Mouse (Mus musculus) mouse trophoblast stem cell (cell line): Measurements from ENCODE around the gene Sorbs1.

Experiments used
- in situ Hi-C, 2 experiments: fragments of 300-500 bp; cut with MseI, MboI; formaldehyde crosslinking; loops; 2 replicates in 1 of 2; 3 replicates in 1 of 2; pipeline ENCODE4 v1.15.1; 2025

Gene Sorbs1

DNA sequence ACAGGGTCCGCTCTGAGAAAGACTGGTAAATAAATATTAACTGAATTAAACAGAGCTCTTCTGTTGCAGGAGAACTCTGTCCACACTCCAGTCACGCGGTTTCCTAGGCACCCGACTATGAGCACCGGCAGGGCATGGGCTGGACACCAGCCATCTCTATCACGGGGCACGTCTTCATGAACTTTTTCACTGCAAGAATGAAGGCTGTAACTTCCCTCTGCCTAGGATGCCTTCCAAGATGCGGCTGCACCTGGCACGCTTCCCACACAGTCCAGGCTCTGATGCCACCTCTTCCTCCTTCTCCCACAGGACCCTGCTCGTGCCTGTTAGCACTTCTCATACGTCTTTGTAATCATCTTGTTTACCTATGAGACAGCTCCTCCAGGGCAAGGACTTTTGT lies 26.0 kb downstream of the Sorbs1 start:
- in situ Hi-C loops: no loop called here

DNA sequence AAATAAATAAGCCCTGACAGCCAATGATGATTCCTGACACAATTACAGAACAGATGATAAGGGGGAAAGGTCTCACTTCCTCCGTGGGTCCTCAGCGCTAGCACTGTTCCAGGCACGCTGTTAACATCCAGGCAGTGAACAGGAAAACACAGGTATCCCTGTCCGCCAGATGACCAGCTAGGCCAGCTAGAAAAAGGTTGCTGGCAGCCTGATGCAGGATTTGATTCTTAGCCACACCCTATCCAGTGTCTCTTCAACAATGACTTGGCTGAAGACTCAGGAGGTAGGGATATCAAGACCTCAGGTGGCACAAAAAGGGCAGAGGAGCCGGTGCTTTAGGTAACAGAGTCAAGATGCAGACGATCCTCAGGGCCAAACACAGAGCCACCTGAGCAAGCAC lies 32.5 kb downstream of the Sorbs1 start:
- in situ Hi-C loops: no loop called here

DNA sequence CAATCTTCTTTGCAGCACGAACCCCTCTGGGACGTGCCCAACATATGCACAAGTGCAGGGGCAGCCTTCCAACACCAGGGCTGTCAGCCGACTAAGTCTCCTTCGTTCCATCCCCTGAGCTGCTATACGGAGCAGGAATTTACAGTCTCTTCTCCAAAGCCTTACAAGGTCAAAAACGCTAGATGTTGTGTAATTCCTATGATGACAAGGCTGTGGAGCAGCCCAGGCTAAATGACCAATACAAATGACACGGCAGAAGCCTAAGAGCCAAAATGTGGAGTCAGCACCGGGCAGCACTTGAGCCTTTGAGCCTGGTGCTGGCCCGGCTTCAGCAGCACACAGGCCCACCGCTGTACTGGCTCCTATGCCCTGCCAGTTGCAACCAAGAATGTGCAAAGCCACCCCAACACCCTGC lies 35.4 kb downstream of the Sorbs1 start:
- in situ Hi-C loops: no loop called here

- in situ Hi-C loops: no loop called here
Observed at GRCm38 (mm10) chr19:40477445-40477941, 36.1 kb downstream of the Sorbs1 start.

GRCm38 (mm10) chr19:40476491-40476890 lies 37.1 kb downstream of the Sorbs1 start:
- in situ Hi-C loops: no loop called here

GRCm38 (mm10) chr19:40471526-40472245 lies 41.9 kb downstream of the Sorbs1 start:
- in situ Hi-C loops: no loop called here

DNA sequence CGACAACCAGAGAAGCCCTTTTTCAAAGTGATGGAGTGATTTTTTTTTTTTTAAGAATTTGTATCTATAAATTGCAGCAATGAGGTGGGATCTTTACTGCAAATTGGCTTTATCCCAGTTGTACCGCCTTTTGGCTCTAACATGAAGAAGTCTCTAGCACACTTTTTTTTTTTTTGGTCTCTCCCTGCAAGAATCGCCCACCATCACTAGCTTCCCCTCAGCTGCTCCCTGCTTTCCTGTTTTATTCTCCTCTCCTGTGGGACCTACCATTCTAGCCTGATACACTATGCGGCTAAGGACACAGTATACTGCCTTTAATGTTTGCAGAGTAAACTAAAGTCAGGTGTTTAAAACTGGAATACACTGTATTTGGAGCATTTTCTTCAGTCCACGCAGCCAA lies 43.8 kb downstream of the Sorbs1 start:
- in situ Hi-C loops: no loop called here

GRCm38 (mm10) chr19:40468308-40468707 lies 45.3 kb downstream of the Sorbs1 start:
- in situ Hi-C loops: no loop called here

DNA sequence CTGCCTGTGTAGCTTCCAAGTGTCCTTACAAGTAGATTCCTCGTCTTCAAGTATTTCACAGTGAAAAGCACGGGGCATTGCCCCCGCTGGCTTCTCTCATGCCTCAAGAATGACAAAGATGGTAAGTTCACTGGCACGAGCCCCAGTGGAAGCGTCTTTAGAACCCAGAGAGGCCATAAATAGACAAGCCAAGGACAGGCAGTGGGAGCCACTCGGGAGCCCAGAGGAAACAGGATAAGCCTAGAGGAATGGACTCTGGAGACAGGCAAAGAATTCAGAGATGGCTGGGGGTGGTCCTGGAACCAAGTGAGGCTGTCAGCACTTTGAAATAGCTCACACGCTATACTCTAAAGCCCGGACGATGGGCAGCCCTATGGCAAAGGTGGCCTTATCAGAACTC lies 45.8 kb downstream of the Sorbs1 start:
- in situ Hi-C loops: no loop called here

GRCm38 (mm10) chr19:40465339-40465738 lies 48.2 kb downstream of the Sorbs1 start:
- in situ Hi-C loops: no loop called here

GRCm38 (mm10) chr19:40464408-40464807 lies 49.2 kb downstream of the Sorbs1 start:
- in situ Hi-C loops: no loop called here

DNA sequence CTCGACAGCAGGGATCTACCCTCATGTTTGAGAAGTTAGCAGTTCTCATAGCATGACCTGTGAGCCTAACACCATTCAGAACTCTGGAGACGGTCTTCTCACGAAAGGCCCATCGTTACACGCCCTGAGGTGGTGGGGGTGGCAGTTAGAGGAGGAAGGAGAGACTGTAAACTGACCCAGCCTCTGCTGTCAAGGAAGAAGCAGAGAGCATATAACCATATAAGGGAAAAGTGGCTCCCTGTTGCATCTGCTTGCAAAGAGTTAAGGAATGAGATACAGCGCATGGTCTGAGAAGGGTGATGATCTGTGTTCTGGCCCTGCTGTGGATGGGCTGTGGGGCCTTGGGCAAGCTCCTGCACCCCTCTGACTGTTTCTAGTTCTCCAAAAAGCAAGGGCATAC lies 50.7 kb downstream of the Sorbs1 start:
- in situ Hi-C loops: no loop called here

- in situ Hi-C loops: no loop called here
Observed at GRCm38 (mm10) chr19:40462481-40462880, 51.1 kb downstream of the Sorbs1 start.

DNA sequence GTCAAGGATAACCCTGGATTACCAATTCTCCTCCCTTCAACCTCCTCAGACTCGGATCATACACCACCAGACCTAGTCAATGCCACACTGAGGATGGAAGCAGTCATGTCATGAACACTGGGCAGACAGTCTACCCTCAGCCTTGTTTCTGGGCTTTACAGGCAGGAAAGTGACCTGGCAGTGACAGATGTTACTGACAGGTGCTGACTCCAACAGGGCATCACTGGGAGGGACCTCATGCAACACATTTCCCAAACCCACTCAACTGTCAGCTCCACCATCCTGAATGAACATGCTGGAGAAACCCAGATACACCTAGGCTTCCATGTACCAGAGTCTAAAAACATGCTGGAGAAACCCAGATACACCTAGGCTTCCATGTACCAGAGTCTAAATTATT lies 51.9 kb downstream of the Sorbs1 start:
- in situ Hi-C loops: no loop called here

DNA sequence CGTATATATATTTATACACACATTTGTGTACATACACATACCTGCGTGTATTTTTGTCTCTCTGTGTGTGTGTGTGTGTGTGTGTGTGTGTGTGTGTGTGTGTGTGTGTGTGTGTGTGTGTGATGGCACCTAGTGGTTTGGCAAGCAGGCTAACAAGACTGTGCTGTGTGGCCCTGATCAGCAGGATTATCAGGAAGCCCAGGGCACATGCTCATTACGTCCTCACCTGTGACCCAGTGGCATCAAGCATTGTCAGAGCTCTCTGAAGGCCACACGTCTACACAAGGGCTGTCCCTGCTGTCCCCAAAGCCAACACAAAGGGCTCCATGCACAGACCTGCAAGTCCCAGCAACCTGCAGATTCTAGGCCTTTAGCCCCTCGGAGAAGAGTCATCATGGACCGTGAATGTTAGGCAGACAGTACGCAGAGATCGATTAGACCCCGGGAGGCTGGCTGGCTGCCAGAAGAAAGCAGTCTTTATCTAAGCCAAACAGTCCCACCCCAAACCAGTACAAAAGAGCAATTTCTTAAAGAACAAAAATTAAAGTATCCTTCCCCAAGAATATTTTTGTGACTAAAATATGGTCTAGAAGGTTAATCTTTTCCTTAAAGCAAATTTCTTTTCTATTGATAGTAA lies 52.6 kb downstream of the Sorbs1 start:
- in situ Hi-C loops: no loop called here

DNA sequence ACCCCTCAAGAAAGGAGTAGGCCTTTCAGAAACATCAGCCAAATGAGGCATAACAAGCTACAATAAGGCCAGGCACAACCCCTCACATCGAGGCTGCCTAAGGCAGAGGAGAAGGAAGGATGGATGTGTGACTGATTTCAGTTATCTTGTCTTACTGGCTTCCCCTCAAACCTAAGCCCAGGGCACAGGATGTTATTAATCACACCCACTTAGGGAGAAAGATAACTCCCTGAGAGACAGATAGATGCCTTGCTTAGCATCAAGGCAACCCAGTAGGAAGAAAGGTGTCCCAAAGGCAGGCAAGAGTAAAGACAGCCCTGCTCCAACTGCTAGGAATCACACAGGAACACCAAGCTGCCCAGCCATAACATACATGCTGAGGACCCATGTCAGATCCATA lies 54.2 kb downstream of the Sorbs1 start:
- in situ Hi-C loops: no loop called here

DNA sequence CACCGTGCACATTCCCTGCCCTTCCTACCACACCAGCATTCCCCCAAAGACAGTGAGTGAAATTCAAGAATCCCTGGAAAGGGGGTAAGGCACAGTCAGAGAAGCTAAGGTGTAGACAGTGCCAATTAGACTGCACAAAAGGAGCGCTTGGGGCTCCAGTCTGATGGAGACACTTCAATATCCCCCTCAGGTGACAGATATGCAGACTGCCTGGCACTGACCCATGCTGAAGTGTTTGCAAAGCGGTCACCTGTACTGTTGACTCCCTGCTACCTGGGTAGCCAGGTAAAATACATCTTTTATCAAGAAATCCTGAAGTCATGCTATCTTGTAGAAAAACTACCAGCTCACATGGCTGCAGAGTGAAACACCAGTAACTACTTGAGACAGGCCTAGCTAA lies 54.8 kb downstream of the Sorbs1 start:
- in situ Hi-C loops: no loop called here

DNA sequence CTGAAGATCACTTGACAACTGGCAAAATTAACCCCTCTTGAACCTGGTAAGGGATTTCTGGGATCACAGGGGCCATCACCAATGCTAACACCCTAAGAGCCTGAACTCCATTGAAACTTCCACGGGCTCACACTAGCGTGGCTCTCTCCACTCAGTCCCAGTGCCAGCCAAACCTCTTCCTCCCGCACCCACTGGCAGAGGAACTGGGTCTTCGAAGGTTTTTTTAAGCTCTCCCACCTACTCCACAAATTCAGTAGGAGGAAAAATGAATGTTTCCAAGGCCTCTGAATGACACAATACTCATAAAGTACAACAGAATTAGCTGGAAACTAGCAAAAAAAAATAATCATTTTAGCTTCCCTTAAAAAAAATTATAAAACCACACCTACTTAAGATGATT lies 58.3 kb downstream of the Sorbs1 start:
- in situ Hi-C loops: no loop called here

DNA sequence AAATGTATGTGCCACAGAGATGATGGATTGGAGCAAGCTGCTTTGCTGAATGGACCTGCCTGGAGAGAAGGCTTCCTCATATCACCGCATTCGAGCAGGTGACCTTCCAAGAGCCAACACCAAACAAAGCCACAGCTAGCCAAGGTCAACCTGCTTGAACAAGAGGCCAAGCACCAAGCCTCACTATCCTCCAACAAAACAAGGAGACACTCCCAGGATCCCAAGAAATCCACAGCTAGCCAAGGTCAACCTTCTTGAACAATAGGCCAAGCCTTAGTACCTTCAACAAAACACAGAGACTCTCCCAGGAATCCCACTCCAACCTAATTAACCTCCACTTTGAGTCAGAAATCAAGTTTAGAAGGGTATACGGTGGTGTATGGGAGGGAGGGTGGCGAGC lies 59.5 kb downstream of the Sorbs1 start:
- in situ Hi-C loops: no loop called here

- in situ Hi-C loops: no loop called here
Observed at GRCm38 (mm10) chr19:40452201-40452600, 61.4 kb downstream of the Sorbs1 start.

DNA sequence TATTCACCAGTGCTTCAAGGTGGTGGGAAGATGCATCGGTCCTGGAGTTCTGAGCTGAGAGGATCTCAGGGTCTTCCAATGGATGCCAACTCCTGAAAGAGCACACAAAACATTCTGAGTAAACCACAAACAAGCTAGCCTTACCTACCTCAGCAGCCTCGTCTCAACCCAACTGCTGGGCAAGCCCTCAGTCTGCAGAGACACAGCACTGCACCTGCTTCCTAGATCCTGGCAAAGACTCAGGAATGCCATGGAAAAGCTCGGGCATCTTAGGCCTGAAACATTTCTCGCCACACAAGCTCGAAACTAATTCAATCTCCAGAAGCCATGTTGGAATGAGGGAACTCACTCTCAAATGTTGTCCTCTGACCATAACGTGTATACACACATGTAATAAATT lies 62.3 kb downstream of the Sorbs1 start:
- in situ Hi-C loops: no loop called here

- in situ Hi-C loops: no loop called here
Observed at GRCm38 (mm10) chr19:40446525-40446924, 67.1 kb downstream of the Sorbs1 start.

DNA sequence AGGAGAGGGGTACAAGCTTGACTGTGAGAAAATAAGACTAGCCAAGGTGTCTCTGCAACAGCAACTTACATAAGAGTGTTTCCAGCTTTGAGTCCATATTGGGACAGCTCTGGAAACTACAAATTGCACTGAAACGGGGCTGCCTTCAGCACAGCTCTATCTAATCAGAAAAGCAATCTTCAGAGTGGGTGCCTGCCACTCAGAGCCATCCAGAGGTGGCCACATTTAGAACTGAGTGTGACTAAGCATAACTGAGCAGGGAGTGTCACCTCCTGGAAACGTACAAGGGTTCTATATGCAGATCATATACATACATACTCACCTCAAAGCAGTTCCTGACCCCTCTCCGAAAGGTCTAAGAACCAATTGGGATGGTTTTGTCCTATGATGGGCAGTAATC lies 71.2 kb downstream of the Sorbs1 start:
- in situ Hi-C loops: no loop called here
